Mouse (Mus musculus) ES-Bruce4 (cell line): ENCODE results near the gene Pym1.
"Not testable (repeated sequence)": the region's sequence is repeated elsewhere in the genome, so short reads cannot be mapped to it uniquely, and the experiment has no call there.

Experiments
- CTCF ChIP-seq: IDR thresholded peaks from one replicate; pipeline ENCODE4 v1.8.1; 2011; ENCODE audit warnings: low read depth, low read length
- EP300 ChIP-seq: IDR thresholded peaks from 2 replicates; pipeline ENCODE4 v1.6.1; 2011; ENCODE audit warnings: low read depth, low read length; ENCODE audit not compliant: insufficient read depth
- POLR2A ChIP-seq: IDR thresholded peaks from one replicate; pipeline ENCODE4 v1.8.1; 2011; ENCODE audit warnings: low read length; ENCODE audit not compliant: insufficient read depth

DNA sequence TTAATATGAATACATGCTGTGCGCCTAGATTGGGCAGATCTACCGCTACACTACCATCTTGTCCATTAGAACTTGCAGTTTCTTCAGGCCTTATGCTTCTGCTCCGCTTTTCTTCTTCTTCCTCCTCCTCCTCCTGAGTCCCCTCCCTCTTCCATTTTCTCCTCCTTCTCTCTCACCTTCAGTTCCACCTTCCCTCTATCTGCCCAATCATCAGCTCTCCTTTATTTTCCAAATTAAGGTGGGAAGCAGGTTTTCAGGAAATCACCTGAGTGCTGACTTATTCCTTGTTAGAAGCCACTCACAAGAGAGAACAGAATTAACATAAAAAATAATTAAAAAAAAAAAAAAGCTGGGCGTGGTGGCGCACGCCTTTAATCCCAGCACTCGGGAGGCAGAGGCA lies 36.4 kb upstream of the Pym1 start:
- TF ChIP-seq POLR2A, CTCF, EP300: not testable (repeated sequence)
